Mouse (Mus musculus) limb, embryonic 14.5 days (tissue): ENCODE measurements around the gene Cep85l. TPM values are rescaled to one million over a fixed set of nuclear protein-coding genes. Genes with fewer than 3 reads are reported as not detected.

Experiments
- ATAC-seq: fragments of 200-750 bp; cut with Nextera tagmentation; 2 replicates; pipeline ENCODE4 v1.8.0; 2017; ENCODE audit warnings: low read depth, moderate number of reproducible peaks, moderate TSS enrichment; ENCODE audit not compliant: low FRiP score
- DNase-seq: peaks from one replicate; pipeline ENCODE4 v3.0.0-alpha.2; 2015; ENCODE audit warnings: low spot score
- H3K27ac ChIP-seq: fragments of 300-500 bp; sonication (generic); replicated peaks from 2 replicates; pipeline ENCODE4 v1.5.1; 2014; ENCODE audit warnings: low read depth, mild to moderate bottlenecking, low read length, moderate library complexity, mixed read lengths
- H3K27me3 ChIP-seq: fragments of 300-500 bp; sonication (generic); 2 replicates; pipeline ENCODE4 v1.6.1; 2014; ENCODE audit warnings: low read length, mixed read lengths; ENCODE audit not compliant: control insufficient read depth, insufficient read depth
- H3K36me3 ChIP-seq: fragments of 300-500 bp; sonication (generic); 2 replicates; pipeline ENCODE4 v1.6.1; 2014; ENCODE audit warnings: mild to moderate bottlenecking, low read length, moderate library complexity, mixed read lengths; ENCODE audit not compliant: control insufficient read depth, insufficient read depth
- H3K4me1 ChIP-seq: fragments of 300-500 bp; sonication (generic); 2 replicates; pipeline ENCODE4 v1.6.1; 2014; ENCODE audit warnings: antibody characterized with exemption, low read length, mixed read lengths; ENCODE audit not compliant: control insufficient read depth, insufficient read depth
- H3K4me2 ChIP-seq: fragments of 300-500 bp; sonication (generic); replicated peaks from 2 replicates; pipeline ENCODE4 v1.6.1; 2014; ENCODE audit warnings: low read depth, mild to moderate bottlenecking, low read length, moderate library complexity; ENCODE audit not compliant: severe bottlenecking
- H3K4me3 ChIP-seq: fragments of 300-500 bp; sonication (generic); replicated peaks from 2 replicates; pipeline ENCODE4 v1.5.1; 2014; ENCODE audit warnings: low read length
- H3K9ac ChIP-seq: fragments of 300-500 bp; sonication (generic); 2 replicates; pipeline ENCODE4 v1.6.1; 2014; ENCODE audit warnings: mild to moderate bottlenecking, low read depth, low read length, moderate library complexity; ENCODE audit not compliant: severe bottlenecking
- H3K9me3 ChIP-seq: fragments of 300-500 bp; sonication (generic); 2 replicates; pipeline ENCODE4 v1.6.1; 2016; ENCODE audit warnings: low read length; ENCODE audit not compliant: control insufficient read depth
- POLR2A ChIP-seq: fragments of 200-500 bp; IDR thresholded peaks from 2 replicates; pipeline ENCODE4 v1.8.0; 2012; ENCODE audit warnings: inconsistent platforms, mild to moderate bottlenecking, moderate library complexity, borderline replicate concordance; ENCODE audit not compliant: insufficient read depth, insufficient read length; ENCODE audit errors: extremely low read depth
- WGBS: fragments of 180-500 bp; shearing (Covaris S2); extraction: QIAGEN DNeasy Blood & Tissue Kit; methylation state at CpG from one replicate; pipeline ENCODE4 v1.1.7; 2014; 5-methylcytosine and 5-hydroxymethylcytosine counted together
- polyA plus RNA-seq, 2 experiments: library from polyadenylated mRNA; depleted of rRNA in 1 of 2; stranded (reverse) in 1 of 2; unstranded in 1 of 2; fragments of >200 nt; fragmentation: Nextera tagmentation in 1 of 2; extraction: Ambion mirVana in 1 of 2; gene quantifications; 2 replicates each; pipeline versions ENCODE4 v1.2.1 to v1.2.3; 2012 to 2014

Gene Cep85l
- polyA plus RNA-seq, 2 experiments: 8.1 to 9.9 TPM

GRCm38 (mm10) chr10:53342166-53342728 lies 37.5 kb downstream of the Cep85l start:
- H3K4me1 ChIP-seq: no peaks in the 10 kb centered on the region
- DNase-seq (no peak), ATAC-seq (no peak)
- no peak overlapping the region for H3K4me2 ChIP-seq
- no peak overlapping the region for H3K27ac ChIP-seq
- TF ChIP-seq POLR2A: no peak
- H3K9me3 ChIP-seq: no peaks in the 10 kb centered on the region
- H3K27me3 ChIP-seq: no peaks in the 10 kb centered on the region
- H3K4me3 ChIP-seq: no peak overlapping the region
- H3K36me3 ChIP-seq: 0 out of 2 replicates have a peak, but pooled peaks cover under 1% of the 10 kb centered on the region
- 93% methylated on average over 9 of the region's 9 CpGs for WGBS
- H3K9ac ChIP-seq: no peak overlapping the region

- no peak for DNase-seq
- TF ChIP-seq POLR2A: no peak
- Histone ChIP-seq H3K27me3 (no peaks in the 10 kb centered on the region), H3K4me3 (no peak overlapping the region), H3K9ac (no peak overlapping the region), H3K4me1 (no peaks in the 10 kb centered on the region), H3K9me3 (no peaks in the 10 kb centered on the region), H3K36me3 (no peaks in the 10 kb centered on the region), H3K4me2 (no peak overlapping the region), H3K27ac (no peak overlapping the region)
- 77% methylated on average over 7 of the region's 7 CpGs for WGBS
- no peak for ATAC-seq
Measured at GRCm38 (mm10) chr10:53341288-53341965, 38.3 kb downstream of the Cep85l start.

GRCm38 (mm10) chr10:53339045-53339444 lies 40.7 kb downstream of the Cep85l start:
- Histone ChIP-seq H3K9me3 (no peaks in the 10 kb centered on the region), H3K4me2 (no peak overlapping the region), H3K4me3 (no peak overlapping the region), H3K36me3 (no peaks in the 10 kb centered on the region), H3K27me3 (no peaks in the 10 kb centered on the region), H3K9ac (no peak overlapping the region), H3K4me1 (no peaks in the 10 kb centered on the region), H3K27ac (no peak overlapping the region)
- WGBS: 57% methylated on average over 2 of the region's 2 CpGs
- DNase-seq (no peak), ATAC-seq (no peak)
- TF ChIP-seq POLR2A: no peak

- H3K9ac ChIP-seq: no peak within 1 kb of the TSS
- TF ChIP-seq POLR2A: no peak
- H3K4me1 ChIP-seq: no peaks in the 10 kb centered on the region
- DNase-seq (no peak), ATAC-seq (no peak)
- no peaks in the 10 kb centered on the region for H3K27me3 ChIP-seq
- WGBS: 64% methylated on average over 6 of the region's 6 CpGs
- no peaks in the 10 kb centered on the region for H3K9me3 ChIP-seq
- H3K27ac ChIP-seq: no peak within 1 kb of the TSS
- H3K36me3 ChIP-seq: no peaks in the 10 kb centered on the region
- H3K4me2 ChIP-seq: no peak within 1 kb of the TSS
- H3K4me3 ChIP-seq: no peak within 1 kb of the TSS
Measured at GRCm38 (mm10) chr10:53337162-53337923, 42.4 kb downstream of the Cep85l start, which contains the start of gene Pln. Gene Pln (plus strand): TSS chr10:53337667.

GRCm38 (mm10) chr10:53335974-53336373 lies 43.8 kb downstream of the Cep85l start:
- no peaks in the 10 kb centered on the region for H3K27me3 ChIP-seq
- WGBS: 84% methylated on average over 3 of the region's 3 CpGs
- DNase-seq: no peak
- H3K27ac ChIP-seq: no peak overlapping the region
- H3K4me2 ChIP-seq: no peak overlapping the region
- no peaks in the 10 kb centered on the region for H3K4me1 ChIP-seq
- ATAC-seq: no peak
- H3K9me3 ChIP-seq: no peaks in the 10 kb centered on the region
- H3K9ac ChIP-seq: no peak overlapping the region
- H3K4me3 ChIP-seq: no peak overlapping the region
- H3K36me3 ChIP-seq: no peaks in the 10 kb centered on the region
- no peak for TF ChIP-seq POLR2A
